ENCODE assay signal across 8 mouse cellular contexts in the genomic region with DNA sequence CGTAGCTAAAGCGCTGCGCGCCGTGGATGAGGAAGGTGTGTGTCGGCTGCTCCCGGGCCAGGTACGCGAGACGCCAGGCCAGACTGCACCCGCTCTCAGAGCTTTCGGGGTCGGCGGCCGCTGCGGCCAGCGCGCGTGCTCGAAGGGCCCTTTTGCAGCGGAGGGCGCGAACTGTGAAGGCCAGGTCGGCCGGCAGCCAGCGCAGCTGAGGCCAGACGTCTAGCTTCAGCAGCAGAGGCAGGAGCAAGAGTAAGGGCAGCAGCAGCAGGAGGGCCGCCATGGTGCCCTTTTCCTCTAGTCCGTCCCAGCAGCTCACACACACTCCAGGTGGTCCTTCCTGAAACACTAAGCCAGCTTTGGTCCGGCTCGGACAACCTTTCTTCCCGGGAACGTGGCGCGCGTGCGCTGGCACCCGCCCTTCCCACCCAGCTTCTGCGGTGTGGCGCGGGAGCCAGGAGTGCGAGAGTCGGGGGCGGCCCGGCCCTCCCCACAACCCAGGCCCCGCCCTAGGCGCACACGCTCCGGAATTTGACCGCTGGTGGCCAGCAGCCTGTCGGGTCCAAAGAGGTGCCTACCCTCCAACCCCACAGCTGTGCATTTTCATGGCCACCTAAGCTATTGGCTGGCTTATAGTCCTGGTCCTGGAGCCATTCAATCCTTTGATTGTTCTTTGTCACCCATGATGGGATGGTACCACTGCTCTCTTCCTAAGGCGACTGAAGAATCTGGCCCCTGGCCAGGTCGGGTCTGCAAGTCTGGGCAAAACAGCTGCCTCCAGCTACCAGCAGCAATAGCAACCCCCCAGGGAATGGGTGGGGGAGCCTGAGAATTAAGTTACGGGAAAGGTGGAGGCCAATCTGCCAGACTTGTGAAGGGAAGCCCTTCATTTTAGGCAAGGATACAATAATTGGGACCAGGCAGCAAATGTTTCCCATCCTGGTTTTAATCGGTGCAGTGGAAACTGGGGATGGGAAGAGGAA. TPM values are rescaled to one million over a fixed set of nuclear protein-coding genes. Genes with fewer than 3 reads are reported as not detected.
DNase-seq lines count a peak whose midpoint lies in the region; ATAC-seq lines count a peak whose summit lies in the region.

A gene (minus strand): TSS at position 428 of the 980 bp plus-strand sequence.

- DNase-seq in left cerebral cortex, postnatal 10 days (ENCODE audit: extremely low spot score in 1 of 2, low spot score in 2 of 2) = peak; percentile 26 to 73
- DNase-seq in left cerebral cortex, adult 11 months (ENCODE audit: low spot score) = no peak
- peak; percentile 80 for DNase-seq in embryo, embryonic 10 days (ENCODE audit: low spot score)
- DNase-seq in kidney, adult 11 months = peak; percentile 34
- no peak for DNase-seq in liver, embryonic 13.5 days
- no peak for DNase-seq in spleen, adult 18-20 months

- peaks cover 21% of the 10 kb centered on the region for H3K4me1 ChIP-seq in liver, embryonic 13.5 days (replicated peaks)
- H3K4me1 ChIP-seq in neural tube, embryonic 13.5 days (replicated peaks) = peaks cover 45% of the 10 kb centered on the region

- H3K27me3 ChIP-seq in liver, embryonic 13.5 days = peaks cover 42% of the 10 kb centered on the region
- H3K27me3 ChIP-seq in neural tube, embryonic 13.5 days = no peaks in the 10 kb centered on the region

- WGBS in liver, embryonic 13.5 days (ENCODE audit: insufficient replicate concordance) = 5% methylated on average over 55 of the region's 55 CpGs
- 1% methylated on average over 53 of the region's 55 CpGs for WGBS in neural tube, embryonic 13.5 days

- peak within 1 kb of the TSS; percentile 73 for H3K4me2 ChIP-seq in liver, embryonic 13.5 days
- peak within 1 kb of the TSS; percentile 96 for H3K4me2 ChIP-seq in neural tube, embryonic 13.5 days

- peak within 1 kb of the TSS; percentile 54 for H3K4me3 ChIP-seq in liver, embryonic 13.5 days (replicated peaks)
- peak within 1 kb of the TSS; percentile 73 for H3K4me3 ChIP-seq in neural tube, embryonic 13.5 days

- peak within 1 kb of the TSS; percentile 40 for H3K9ac ChIP-seq in liver, embryonic 13.5 days
- H3K9ac ChIP-seq in neural tube, embryonic 13.5 days = peak within 1 kb of the TSS; percentile 95

- H3K27ac ChIP-seq in liver, embryonic 13.5 days = no peak within 1 kb of the TSS
- H3K27ac ChIP-seq in neural tube, embryonic 13.5 days (replicated peaks) = peak within 1 kb of the TSS; percentile 97

- intact Hi-C loops in left cerebral cortex, postnatal 10 days (cut with DNase I) = no loop called here

- peak; percentile 18 for ATAC-seq in granulocyte monocyte progenitor cell, adult 5-6 weeks (replicated peaks; ENCODE audit: poor library complexity, severe bottlenecking)
- peak; percentile 40 for ATAC-seq in liver, embryonic 13.5 days (ENCODE audit: low read depth)
- peak; percentile 75 for ATAC-seq in neural tube, embryonic 13.5 days (ENCODE audit: low read depth)

- peaks cover 39% of the 10 kb centered on the region for H3K36me3 ChIP-seq in liver, embryonic 13.5 days
- peaks cover 64% of the 10 kb centered on the region for H3K36me3 ChIP-seq in neural tube, embryonic 13.5 days

- no peaks in the 10 kb centered on the region for H3K9me3 ChIP-seq in liver, embryonic 13.5 days (replicated peaks)
- no peaks in the 10 kb centered on the region for H3K9me3 ChIP-seq in neural tube, embryonic 13.5 days

RNA-seq across cellular contexts. Expression of the gene that starts here (rescaled TPM):
- 10 to 100 TPM; 11.5 to 12.1 TPM for total RNA-seq in left cerebral cortex, postnatal 10 days (2021)
- 2.1 and 4.2 TPM in 2 replicates for total RNA-seq in granulocyte monocyte progenitor cell, adult 5-6 weeks (2014; fragmentation: Nextera tagmentation)
- total RNA-seq in granulocyte monocyte progenitor cell, adult 5-6 weeks (2017) = 0.88 and 0.99 TPM in 2 replicates
- polyA plus RNA-seq in liver, embryonic 13.5 days (2015; fragmentation: Nextera tagmentation; extraction: Ambion mirVana) = 1.5 and 1.6 TPM in 2 replicates
- polyA plus RNA-seq in neural tube, embryonic 13.5 days (2015; fragmentation: Nextera tagmentation; extraction: Ambion mirVana) = 22.9 and 24.1 TPM in 2 replicates

Comparison
In these comparisons a context has a peak if more than half of its experiments do, and no peak if none do; other contexts are left out.
1. DNase-seq: peak in left cerebral cortex, postnatal 10 days (2 of 2), embryo, embryonic 10 days (single experiment) and kidney, adult 11 months (single experiment); none in left cerebral cortex, adult 11 months (single experiment), liver, embryonic 13.5 days (single experiment) and spleen, adult 18-20 months (0 of 2).
2. ATAC-seq: peak in every context shown above with its lines; median percentile 75 in neural tube, embryonic 13.5 days; 40 in liver, embryonic 13.5 days; 18 in granulocyte monocyte progenitor cell, adult 5-6 weeks.